Mouse (Mus musculus): ENCODE results near the gene Gja10. TPM values are rescaled to one million over a fixed set of nuclear protein-coding genes. Genes with fewer than 3 reads are reported as not detected.

The Gja10 gene
- total RNA-seq, 1 experiment = 0.09 TPM

DNA sequence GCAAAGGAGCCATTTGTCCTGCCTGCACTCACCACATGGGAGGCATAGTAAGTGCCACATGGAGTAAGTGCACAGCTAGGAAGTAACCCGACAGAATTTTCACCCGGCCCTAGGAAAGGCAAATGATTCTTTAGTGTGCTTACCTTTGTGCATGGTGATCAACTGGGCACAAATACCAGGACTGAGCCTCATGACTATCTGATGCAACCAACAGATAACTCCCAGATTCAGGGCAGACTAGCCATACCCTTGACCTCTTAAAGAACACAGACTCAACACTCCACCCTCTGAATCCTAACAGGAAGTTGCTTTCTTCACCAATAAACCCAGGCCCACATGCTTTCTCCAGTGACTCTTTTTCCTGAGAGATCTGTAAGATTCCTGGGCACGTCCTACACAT is 31.1 kb downstream of the Gja10 start:
- Histone ChIP-seq H3K9ac (ENCODE audit: insufficient read depth, low read depth, low read length, poor library complexity, severe bottlenecking) (no peak overlapping the region), H3K27ac (ENCODE audit: insufficient read depth, low read depth, low read length, poor library complexity, severe bottlenecking) (no peak overlapping the region), H3K36me3 (ENCODE audit: control insufficient read depth, insufficient read depth, low read length, poor library complexity, severe bottlenecking) (no peaks in the 10 kb centered on the region), H3K4me1 (ENCODE audit: control insufficient read depth in 2 of 2, insufficient read depth in 2 of 2, low read length in 2 of 2, poor library complexity in 1 of 2) (no peaks in the 10 kb centered on the region), H3K4me3 (ENCODE audit: insufficient read depth in 1 of 2, low read depth in 1 of 2, low read length in 2 of 2, poor library complexity in 1 of 2, severe bottlenecking in 1 of 2) (no peak overlapping the region), H3K9me3 (ENCODE audit: control insufficient read depth, insufficient read depth, low read depth, low read length) (no peaks in the 10 kb centered on the region)
- no peak for TF ChIP-seq ZC3H11A (IDR thresholded peaks at IDR 0.05; ENCODE audit: borderline replicate concordance, low read depth, low read length)
- no peak for TF ChIP-seq CHD2 (IDR thresholded peaks at IDR 0.05; ENCODE audit: low read depth, low read length)
- no peak for TF ChIP-seq HCFC1 (IDR thresholded peaks at IDR 0.05; ENCODE audit: borderline replicate concordance, insufficient read depth, low read length)
- no peak for TF ChIP-seq ZNF384 (IDR thresholded peaks at IDR 0.05; ENCODE audit: low read depth, low read length)
- no peak for TF ChIP-seq MAFK (IDR thresholded peaks at IDR 0.05; ENCODE audit: insufficient read depth, low read depth, low read length)
- in situ Hi-C loops (cut with MboI; ENCODE audit: low sequenced_read_pairs in 2 of 2, unreplicated experiment in 2 of 2) = loop anchor here in 1 of 2 experiments (25.0 kb wide), 1 partner anchor 509 kb away; no protein-coding TSS in a partner anchor
- DNase-seq (ENCODE audit: low read depth, low spot score) = no peak

DNA sequence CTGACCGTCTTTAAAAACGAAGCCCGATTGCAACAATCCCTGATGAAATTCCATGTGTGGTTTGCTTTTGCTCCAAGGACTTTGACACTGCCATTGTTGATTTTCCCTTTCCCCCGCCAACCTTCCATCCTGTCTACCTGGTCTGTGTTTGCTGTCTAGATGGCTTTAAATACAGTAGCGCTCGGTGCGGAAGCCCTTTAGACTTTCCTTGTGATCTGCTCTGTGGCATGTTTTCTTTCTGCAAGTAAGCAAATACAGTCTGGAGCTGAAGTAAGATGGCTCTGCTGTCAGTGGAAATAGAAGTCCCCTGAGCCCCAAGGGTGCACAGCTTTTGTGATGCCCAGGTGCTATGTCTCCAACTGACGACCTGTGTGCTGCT is 31.6 kb downstream of the Gja10 start:
- no peak for DNase-seq (ENCODE audit: low read depth, low spot score)
- no peak overlapping the region for H3K9ac ChIP-seq (ENCODE audit: insufficient read depth, low read depth, low read length, poor library complexity, severe bottlenecking)
- H3K9me3 ChIP-seq (ENCODE audit: control insufficient read depth, insufficient read depth, low read depth, low read length) = no peaks in the 10 kb centered on the region
- no peak for TF ChIP-seq HCFC1 (IDR thresholded peaks at IDR 0.05; ENCODE audit: borderline replicate concordance, insufficient read depth, low read length)
- no peak for TF ChIP-seq ZNF384 (IDR thresholded peaks at IDR 0.05; ENCODE audit: low read depth, low read length)
- no peak for TF ChIP-seq MAFK (IDR thresholded peaks at IDR 0.05; ENCODE audit: insufficient read depth, low read depth, low read length)
- TF ChIP-seq CHD2 (IDR thresholded peaks at IDR 0.05; ENCODE audit: low read depth, low read length) = no peak
- TF ChIP-seq ZC3H11A (IDR thresholded peaks at IDR 0.05; ENCODE audit: borderline replicate concordance, low read depth, low read length) = no peak
- H3K4me3 ChIP-seq (ENCODE audit: insufficient read depth in 1 of 2, low read depth in 1 of 2, low read length in 2 of 2, poor library complexity in 1 of 2, severe bottlenecking in 1 of 2) = no peak overlapping the region
- H3K27ac ChIP-seq (ENCODE audit: insufficient read depth, low read depth, low read length, poor library complexity, severe bottlenecking) = no peak overlapping the region
- no peaks in the 10 kb centered on the region for H3K36me3 ChIP-seq (ENCODE audit: control insufficient read depth, insufficient read depth, low read length, poor library complexity, severe bottlenecking)
- H3K4me1 ChIP-seq (ENCODE audit: control insufficient read depth in 2 of 2, insufficient read depth in 2 of 2, low read length in 2 of 2, poor library complexity in 1 of 2) = no peaks in the 10 kb centered on the region
- in situ Hi-C loops (cut with MboI; ENCODE audit: low sequenced_read_pairs in 2 of 2, unreplicated experiment in 2 of 2) = loop anchor here in 1 of 2 experiments (25.0 kb wide), 1 partner anchor 509 kb away; no protein-coding TSS in a partner anchor

DNA sequence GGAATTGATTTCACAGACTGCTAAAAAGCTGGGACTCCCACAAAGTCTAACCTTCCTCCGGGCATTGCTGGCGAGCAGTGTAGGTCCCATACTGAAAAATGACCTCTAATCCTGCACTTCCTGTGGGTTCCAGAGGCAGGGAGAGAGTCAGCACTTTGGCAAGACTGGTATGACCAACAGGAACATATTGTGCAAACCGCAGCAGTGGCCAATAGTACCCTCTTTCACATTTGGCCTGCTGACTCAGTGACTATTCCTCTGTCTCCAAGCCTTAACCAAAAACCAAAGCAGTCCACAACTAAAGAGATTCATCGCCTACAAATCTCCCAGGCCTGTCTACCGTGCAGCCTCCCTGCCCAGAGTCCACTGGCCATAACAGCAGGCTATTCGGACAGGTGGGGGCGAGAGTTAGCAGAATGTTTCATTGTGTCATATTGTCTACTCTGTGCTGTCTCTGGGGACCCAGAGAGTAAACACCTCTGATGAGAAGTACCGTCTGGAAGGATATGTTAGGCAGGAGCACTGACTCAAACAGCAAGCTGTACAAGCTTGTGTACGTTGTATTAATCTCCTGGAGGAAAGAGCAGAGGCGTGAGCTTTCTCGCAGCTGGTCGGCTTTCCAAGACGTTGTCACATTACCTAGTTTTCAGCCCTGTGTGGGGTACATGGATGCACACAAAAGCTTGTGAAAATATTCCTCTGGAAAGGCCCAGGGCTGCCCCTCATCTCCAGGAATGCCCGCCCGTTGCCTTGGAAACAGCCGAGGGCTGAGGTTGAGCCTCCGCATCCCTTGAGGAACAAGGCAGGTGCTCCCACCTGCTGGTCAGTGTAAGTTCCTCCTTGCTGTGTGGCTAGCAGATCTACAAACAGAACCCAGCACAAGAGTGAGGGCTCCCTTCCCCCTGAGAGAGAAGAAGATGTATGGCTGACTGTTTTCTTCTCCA is 32.3 kb downstream of the Gja10 start:
- Histone ChIP-seq H3K36me3 (ENCODE audit: control insufficient read depth, insufficient read depth, low read length, poor library complexity, severe bottlenecking) (no peaks in the 10 kb centered on the region), H3K9ac (ENCODE audit: insufficient read depth, low read depth, low read length, poor library complexity, severe bottlenecking) (no peak overlapping the region), H3K27ac (ENCODE audit: insufficient read depth, low read depth, low read length, poor library complexity, severe bottlenecking) (no peak overlapping the region), H3K9me3 (ENCODE audit: control insufficient read depth, insufficient read depth, low read depth, low read length) (no peaks in the 10 kb centered on the region), H3K4me3 (ENCODE audit: insufficient read depth in 1 of 2, low read depth in 1 of 2, low read length in 2 of 2, poor library complexity in 1 of 2, severe bottlenecking in 1 of 2) (no peak overlapping the region), H3K4me1 (ENCODE audit: control insufficient read depth in 2 of 2, insufficient read depth in 2 of 2, low read length in 2 of 2, poor library complexity in 1 of 2) (no peaks in the 10 kb centered on the region)
- DNase-seq (ENCODE audit: low read depth, low spot score) = no peak
- in situ Hi-C loops (cut with MboI; ENCODE audit: low sequenced_read_pairs in 2 of 2, unreplicated experiment in 2 of 2) = loop anchor here in 1 of 2 experiments (25.0 kb wide), 1 partner anchor 508 kb away; no protein-coding TSS in a partner anchor
- TF ChIP-seq CHD2 (IDR thresholded peaks at IDR 0.05; ENCODE audit: low read depth, low read length) (no peak), ZC3H11A (IDR thresholded peaks at IDR 0.05; ENCODE audit: borderline replicate concordance, low read depth, low read length) (no peak), HCFC1 (IDR thresholded peaks at IDR 0.05; ENCODE audit: borderline replicate concordance, insufficient read depth, low read length) (no peak), ZNF384 (IDR thresholded peaks at IDR 0.05; ENCODE audit: low read depth, low read length) (no peak), MAFK (IDR thresholded peaks at IDR 0.05; ENCODE audit: insufficient read depth, low read depth, low read length) (no peak)

DNA sequence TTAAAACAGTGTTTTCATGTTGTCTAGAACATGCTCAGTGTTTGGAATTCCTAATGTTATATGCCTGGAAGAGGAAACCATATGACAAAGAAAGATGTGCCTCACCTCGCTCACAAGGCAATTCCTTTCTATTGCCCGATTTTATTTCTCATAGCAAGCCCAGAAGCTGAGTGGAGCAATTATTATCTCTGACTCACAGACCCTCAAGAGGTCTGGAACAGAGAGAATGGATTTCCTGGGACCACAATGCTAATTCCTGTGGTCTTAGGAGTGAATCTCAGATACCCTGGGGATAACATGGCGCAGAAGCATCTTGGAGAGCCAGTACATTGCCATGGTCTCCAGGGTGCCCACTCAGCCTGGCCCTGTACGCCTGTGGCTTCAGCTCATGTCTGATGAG is 33.5 kb downstream of the Gja10 start:
- Histone ChIP-seq H3K36me3 (ENCODE audit: control insufficient read depth, insufficient read depth, low read length, poor library complexity, severe bottlenecking) (no peaks in the 10 kb centered on the region), H3K9me3 (ENCODE audit: control insufficient read depth, insufficient read depth, low read depth, low read length) (no peaks in the 10 kb centered on the region), H3K9ac (ENCODE audit: insufficient read depth, low read depth, low read length, poor library complexity, severe bottlenecking) (no peak overlapping the region), H3K4me1 (ENCODE audit: control insufficient read depth in 2 of 2, insufficient read depth in 2 of 2, low read length in 2 of 2, poor library complexity in 1 of 2) (no peaks in the 10 kb centered on the region), H3K4me3 (ENCODE audit: insufficient read depth in 1 of 2, low read depth in 1 of 2, low read length in 2 of 2, poor library complexity in 1 of 2, severe bottlenecking in 1 of 2) (no peak overlapping the region), H3K27ac (ENCODE audit: insufficient read depth, low read depth, low read length, poor library complexity, severe bottlenecking) (no peak overlapping the region)
- TF ChIP-seq ZC3H11A (IDR thresholded peaks at IDR 0.05; ENCODE audit: borderline replicate concordance, low read depth, low read length) = no peak
- no peak for TF ChIP-seq MAFK (IDR thresholded peaks at IDR 0.05; ENCODE audit: insufficient read depth, low read depth, low read length)
- TF ChIP-seq CHD2 (IDR thresholded peaks at IDR 0.05; ENCODE audit: low read depth, low read length) = no peak
- TF ChIP-seq ZNF384 (IDR thresholded peaks at IDR 0.05; ENCODE audit: low read depth, low read length) = no peak
- no peak for TF ChIP-seq HCFC1 (IDR thresholded peaks at IDR 0.05; ENCODE audit: borderline replicate concordance, insufficient read depth, low read length)
- DNase-seq (ENCODE audit: low read depth, low spot score) = no peak
- in situ Hi-C loops (cut with MboI; ENCODE audit: low sequenced_read_pairs in 2 of 2, unreplicated experiment in 2 of 2) = loop anchor here in 1 of 2 experiments (25.0 kb wide), 1 partner anchor 507 kb away; no protein-coding TSS in a partner anchor
